Mouse (Mus musculus) MEL (cell line): Measurements from ENCODE around the gene Nckap5l.

Experiments used
- BHLHE40 ChIP-seq: IDR thresholded peaks from 2 replicates; pipeline ENCODE4 v1.6.1; 2012; ENCODE audit warnings: low read depth, mild to moderate bottlenecking, inconsistent platforms, low read length, improper control_type of control experiment, borderline replicate concordance
- CTCF ChIP-seq, 3 experiments: IDR thresholded peaks in 2 of 3; conservative IDR thresholded peaks in 1 of 3; 2 replicates each; pipeline ENCODE4 v1.5.1; 2011 to 2012; ENCODE audit warnings: low read length in 3 of 3, low read depth in 2 of 3, mild to moderate bottlenecking in 2 of 3, improper control_type of control experiment in 1 of 3, inconsistent platforms in 1 of 3, mixed read lengths in 1 of 3, moderate library complexity in 1 of 3; ENCODE audit not compliant: control insufficient read depth in 1 of 3, insufficient read depth in 1 of 3, poor library complexity in 1 of 3, severe bottlenecking in 1 of 3
- EP300 ChIP-seq, 2 experiments: IDR thresholded peaks; 2 replicates each; pipeline ENCODE4 v1.6.1; 2011; ENCODE audit warnings: improper control_type of control experiment in 2 of 2, low read length in 2 of 2, low read depth in 1 of 2, mild to moderate bottlenecking in 1 of 2
- GATA1 ChIP-seq: IDR thresholded peaks from 2 replicates; pipeline ENCODE4 v1.6.1; 2011; ENCODE audit warnings: low read depth, low read length, improper control_type of control experiment
- HCFC1 ChIP-seq: IDR thresholded peaks from 2 replicates; pipeline ENCODE4 v1.6.1; 2012; ENCODE audit warnings: low read depth, mild to moderate bottlenecking, inconsistent platforms, low read length, improper control_type of control experiment, moderate library complexity
- JUND ChIP-seq: IDR thresholded peaks from 2 replicates; pipeline ENCODE4 v1.6.1; 2011; ENCODE audit warnings: low read depth, mild to moderate bottlenecking, improper control_type of control experiment, low read length
- MAX ChIP-seq: IDR thresholded peaks from 2 replicates; pipeline ENCODE4 v1.6.1; 2011; ENCODE audit warnings: low read length, improper control_type of control experiment
- MEF2A ChIP-seq: IDR thresholded peaks from 2 replicates; pipeline ENCODE4 v1.6.1; 2014; ENCODE audit warnings: low read depth, mild to moderate bottlenecking, inconsistent platforms, low read length, improper control_type of control experiment; ENCODE audit not compliant: poor library complexity, insufficient replicate concordance, severe bottlenecking; ENCODE audit errors: extremely low read depth
- POLR2A ChIP-seq, 2 experiments: IDR thresholded peaks; 2 replicates each; pipeline ENCODE4 v1.6.1; 2011 to 2012; ENCODE audit warnings: low read length in 2 of 2, mild to moderate bottlenecking in 2 of 2, control low read depth in 1 of 2, improper control_type of control experiment in 1 of 2, low read depth in 1 of 2, moderate library complexity in 1 of 2; ENCODE audit not compliant: control insufficient read depth in 1 of 2, insufficient read depth in 1 of 2, poor library complexity in 1 of 2
- POLR2AphosphoS2 ChIP-seq: IDR thresholded peaks from 2 replicates; pipeline ENCODE4 v1.6.1; 2011; ENCODE audit warnings: low read length, improper control_type of control experiment
- POLR2AphosphoS5 ChIP-seq: IDR thresholded peaks from 2 replicates; pipeline ENCODE4 v1.6.1; 2012; ENCODE audit warnings: low read depth, borderline replicate concordance, mild to moderate bottlenecking, inconsistent platforms, low read length, moderate library complexity, mixed read lengths
- TAL1 ChIP-seq: IDR thresholded peaks from 2 replicates; pipeline ENCODE4 v1.6.1; 2012; ENCODE audit warnings: mild to moderate bottlenecking, inconsistent platforms, low read length, moderate library complexity, mixed read lengths
- ZNF384 ChIP-seq: IDR thresholded peaks from 2 replicates; pipeline ENCODE4 v1.6.1; 2012; ENCODE audit warnings: low read depth, mild to moderate bottlenecking, inconsistent platforms, low read length, improper control_type of control experiment

DNA sequence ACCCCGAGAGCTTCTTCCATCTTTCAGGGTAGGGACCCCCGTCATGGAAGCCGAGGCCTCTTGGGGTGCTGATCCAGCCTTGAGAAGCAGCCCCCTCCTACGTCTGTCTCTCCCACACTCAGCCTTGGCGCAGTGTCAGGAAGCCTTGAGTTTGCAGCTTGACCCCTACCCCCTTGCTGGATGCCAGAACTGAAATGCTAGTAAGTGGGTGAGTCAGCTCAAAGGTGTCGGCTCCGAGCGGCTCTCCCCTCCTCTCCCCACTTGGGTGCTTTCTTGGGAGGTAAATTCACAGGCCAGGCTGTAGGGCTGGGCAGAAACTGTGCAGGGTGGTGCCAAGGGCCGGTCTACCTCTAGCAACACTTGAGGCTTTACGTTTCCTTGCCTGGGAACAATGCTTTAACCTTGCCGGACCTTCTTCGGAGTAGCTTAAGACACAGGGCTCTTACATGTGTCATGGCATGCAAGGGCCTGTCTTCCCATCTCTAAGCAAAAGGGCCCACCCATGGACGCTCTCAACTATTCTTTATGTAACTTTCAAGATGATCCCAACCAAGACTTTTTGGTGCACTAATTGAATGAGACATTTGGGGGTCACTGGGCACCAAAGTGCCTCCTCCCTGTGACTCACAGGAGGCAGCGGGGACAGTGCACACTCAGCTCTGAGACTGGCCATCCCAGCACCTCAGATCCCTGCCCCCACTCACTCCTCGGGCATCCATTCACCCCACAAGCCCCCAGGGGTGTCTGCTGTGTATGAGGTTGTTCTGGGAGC, 48.0 kb upstream of the Nckap5l start:
- no peak for TF ChIP-seq MAX
- TF ChIP-seq EP300 (IDR thresholded peaks at IDR 0.05; ENCODE audit: low read depth in 1 of 2, low read length in 2 of 2): no peak
- no peak for TF ChIP-seq CTCF (IDR thresholded peaks at IDR 0.05 in 2 of 3, conservative IDR thresholded peaks at IDR 0.05 in 1 of 3; ENCODE audit: control insufficient read depth in 1 of 3, insufficient read depth in 1 of 3, low read depth in 2 of 3, low read length in 3 of 3, poor library complexity in 1 of 3, severe bottlenecking in 1 of 3)
- no peak for TF ChIP-seq TAL1
- TF ChIP-seq JUND: no peak
- no peak for TF ChIP-seq BHLHE40
- TF ChIP-seq ZNF384: no peak
- no peak for TF ChIP-seq POLR2AphosphoS5
- TF ChIP-seq MEF2A: no peak
- no peak for TF ChIP-seq GATA1
- TF ChIP-seq POLR2AphosphoS2: no peak
- no peak for TF ChIP-seq HCFC1
- no peak for TF ChIP-seq POLR2A (IDR thresholded peaks at IDR 0.05; ENCODE audit: control insufficient read depth in 1 of 2, insufficient read depth in 1 of 2, low read depth in 1 of 2, low read length in 2 of 2, poor library complexity in 1 of 2)
